7 mouse cellular contexts compared by ENCODE assay signal in the genomic region with DNA sequence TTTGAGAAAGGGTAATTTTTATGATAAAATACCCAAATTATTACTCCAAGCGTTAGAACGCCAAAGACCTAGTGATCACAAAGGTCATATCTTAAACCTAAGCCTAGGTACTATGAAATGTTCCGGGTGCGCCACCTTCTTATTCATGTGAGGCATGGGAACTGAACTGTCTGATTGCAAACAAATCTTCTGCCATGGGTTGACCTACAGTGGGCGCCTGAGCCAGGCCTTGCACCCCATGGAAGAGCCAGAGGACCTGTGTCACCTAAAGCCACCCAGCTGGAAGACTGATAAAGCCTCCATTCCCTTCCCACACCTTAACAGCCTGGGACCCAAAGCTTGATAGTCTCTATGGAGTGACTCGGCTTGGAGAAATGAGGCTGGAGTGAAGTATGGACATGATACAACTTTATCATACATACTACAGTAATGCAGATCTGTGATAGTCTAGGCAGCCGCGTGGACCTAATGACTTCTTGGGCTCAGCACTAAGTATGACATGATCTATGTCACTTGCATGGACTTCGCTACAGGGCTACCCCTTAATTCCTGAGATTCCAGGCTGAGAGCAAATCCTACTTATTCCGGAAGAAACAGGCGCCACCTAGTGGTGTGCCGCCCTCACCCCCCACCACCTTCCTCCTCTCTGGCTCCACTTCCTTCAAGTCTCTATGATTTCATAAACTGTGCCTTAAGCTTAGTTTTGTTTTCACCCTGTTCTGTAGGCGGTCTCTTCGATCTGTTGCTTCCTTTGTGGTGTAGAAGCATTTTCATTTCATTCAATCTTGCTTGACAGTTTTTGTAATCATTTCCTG. TPM values are rescaled to one million over a fixed set of nuclear protein-coding genes. Genes with fewer than 3 reads are reported as not detected.
DNase-seq lines count a peak whose midpoint lies in the region; ATAC-seq and TF ChIP-seq lines count a peak whose summit lies in the region.

No protein-coding gene starts in this region.

- TF ChIP-seq CTCF in small intestine, adult 2 months (IDR thresholded peaks at IDR 0.05; ENCODE audit: extremely low read depth, insufficient read length, insufficient replicate concordance, low read depth, low read length) = peak; percentile 93; the same call in 1 of the 2 replicates

- intact Hi-C loops in left cerebral cortex, postnatal 25 days (cut with DNase I) = loop anchor here (1.0 to 5.0 kb wide), 2 partner anchors 81 to 184 kb away; no protein-coding TSS in a partner anchor

- peak overlapping the region; percentile 96 for H3K4me3 ChIP-seq in small intestine, adult 2 months (ENCODE audit: low read depth, low read length)

- peak overlapping the region; percentile 59 for H3K27ac ChIP-seq in small intestine, adult 2 months (ENCODE audit: insufficient read depth, low read depth, low read length)

- H3K4me1 ChIP-seq in small intestine, adult 2 months (ENCODE audit: control insufficient read depth, insufficient read depth, insufficient read length, low read length) = peaks cover 7% of the 10 kb centered on the region; the same call in 1 of the 2 replicates

- peak; percentile 69 to 90 for DNase-seq in adrenal gland, adult (ENCODE audit: inconsistent age in 2 of 2, low spot score in 1 of 2)
- peak; percentile 34 to 51 for DNase-seq in cerebellum, postnatal 4 days (ENCODE audit: low spot score in 2 of 2)
- peak; percentile 24 to 43 for DNase-seq in gastrocnemius, adult 8-10 months (ENCODE audit: low spot score in 2 of 2)
- DNase-seq in left cerebral cortex, postnatal 25 days (ENCODE audit: low spot score in 2 of 2) = peak; percentile 74 to 77

- no peaks in the 10 kb centered on the region for H3K36me3 ChIP-seq in small intestine, adult 2 months (ENCODE audit: control insufficient read depth, insufficient read depth, low read length)

- H3K27me3 ChIP-seq in small intestine, adult 2 months (ENCODE audit: control insufficient read depth, insufficient read depth, low read length) = no peaks in the 10 kb centered on the region

- 11% methylated on average over 14 of the region's 14 CpGs for WGBS in small intestine, adult 2 months

- TF ChIP-seq POLR2A in small intestine, adult 2 months (IDR thresholded peaks at IDR 0.05; ENCODE audit: low read depth, low read length) = no peak

- ATAC-seq in inflammation-experienced regulatory T-cells, adult 6 months = peak; percentile 75
- peak; percentile 36 for ATAC-seq in megakaryocyte-erythroid progenitor cell, adult 5-6 weeks (replicated peaks; ENCODE audit: low FRiP score, low TSS enrichment, poor library complexity, severe bottlenecking)

RNA-seq across cellular contexts. Expression of a gene that starts 1.0 kb away (rescaled TPM):
- total RNA-seq in gastrocnemius, adult 8-10 months (2022) = 1 to 10 TPM; 1.8 to 3.1 (median 2.5) TPM
- polyA plus RNA-seq in inflammation-experienced regulatory T-cells, adult 6 months (2017; shearing (Covaris generic)) = 10 to 100 TPM; 26.2 to 28.4 (median 27.1) TPM
- 10 to 100 TPM; 14.2 to 15.8 TPM for total RNA-seq in left cerebral cortex, postnatal 25 days (2021)
- total RNA-seq in megakaryocyte-erythroid progenitor cell, adult 5-6 weeks (2014; fragmentation: Nextera tagmentation) = 10.4 and 12.3 TPM in 2 replicates
- 8.2 and 17.3 TPM in 2 replicates for total RNA-seq in megakaryocyte-erythroid progenitor cell, adult 5-6 weeks (2017)
- 3.5 and 6.1 TPM in 2 replicates for polyA plus RNA-seq in small intestine, adult 2 months (2012; rRNA removed)

Comparison
In these comparisons a context has a peak if more than half of its experiments do, and no peak if none do; other contexts are left out.
1. Peak in every context shown above with its lines: DNase-seq, ATAC-seq, H3K4me3 ChIP-seq and H3K27ac ChIP-seq.